Mouse (Mus musculus) hindbrain, embryonic 10.5 days (tissue): Measurements from ENCODE around the gene Ankdd1a. TPM values are rescaled to one million over a fixed set of nuclear protein-coding genes. Genes with fewer than 3 reads are reported as not detected.

Experiments
- DNase-seq: peaks from one replicate; pipeline ENCODE4 v3.0.0-alpha.2; 2017; ENCODE audit warnings: low spot score
- H3K27ac ChIP-seq: fragments of 300-500 bp; sonication (generic); 2 replicates; pipeline ENCODE4 v1.5.1; 2016; ENCODE audit warnings: mild to moderate bottlenecking, moderate library complexity
- H3K27me3 ChIP-seq: fragments of 300-500 bp; sonication (generic); 2 replicates; pipeline ENCODE4 v1.6.1; 2016; ENCODE audit warnings: mild to moderate bottlenecking; ENCODE audit not compliant: poor library complexity, insufficient read depth, severe bottlenecking
- H3K36me3 ChIP-seq: fragments of 300-500 bp; sonication (generic); 2 replicates; pipeline ENCODE4 v1.6.1; 2016; ENCODE audit warnings: mild to moderate bottlenecking, moderate library complexity
- H3K4me1 ChIP-seq: fragments of 300-500 bp; sonication (generic); replicated peaks from 2 replicates; pipeline ENCODE4 v1.6.1; 2016; ENCODE audit warnings: mild to moderate bottlenecking
- H3K4me3 ChIP-seq: fragments of 300-500 bp; sonication (generic); 2 replicates; pipeline ENCODE4 v1.5.1; 2016; ENCODE audit warnings: mild to moderate bottlenecking, moderate library complexity
- H3K9me3 ChIP-seq: fragments of 300-500 bp; sonication (generic); 2 replicates; pipeline ENCODE4 v1.6.1; 2016; ENCODE audit warnings: mild to moderate bottlenecking, moderate library complexity
- WGBS: fragments of 180-500 bp; shearing (Covaris S2); methylation state at CpG from one replicate; pipeline ENCODE4 v1.1.7; 2016; 5-methylcytosine and 5-hydroxymethylcytosine counted together
- polyA plus RNA-seq: library from polyadenylated mRNA; unstranded; fragments of >200 nt; fragmentation: Nextera tagmentation; extraction: Ambion mirVana; gene quantifications from 2 replicates; pipeline ENCODE4 v1.2.1, GENCODE M21; 2016

Ankdd1a gene
- polyA plus RNA-seq, 1 experiment from 2014 or later: not detected

DNA sequence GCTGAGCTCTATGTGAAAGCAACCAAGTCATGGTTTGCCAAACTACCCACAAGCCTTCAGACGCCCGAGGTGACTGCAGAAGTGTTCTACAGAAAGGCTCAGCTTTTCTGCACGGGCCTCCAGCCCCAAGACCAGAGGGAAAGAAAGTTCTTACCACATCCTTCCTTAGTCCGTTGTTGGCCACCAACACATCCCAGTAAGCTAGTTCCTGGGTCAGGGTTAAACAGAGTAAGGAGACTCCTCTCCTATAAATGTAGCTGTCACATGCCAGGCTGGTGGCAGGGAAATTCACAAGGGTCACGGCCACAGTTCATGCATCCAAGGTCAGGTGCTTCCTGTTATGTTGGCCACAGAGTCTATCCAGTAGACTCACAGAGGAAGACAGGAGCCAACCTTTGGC is 32.1 kb upstream of the Ankdd1a start:
- Histone ChIP-seq H3K4me1 (peaks cover 57% of the 10 kb centered on the region), H3K4me3 (no peak overlapping the region), H3K27ac (no peak overlapping the region), H3K27me3 (no peaks in the 10 kb centered on the region), H3K9me3 (no peaks in the 10 kb centered on the region), H3K36me3 (peaks cover 25% of the 10 kb centered on the region)
- no peak for DNase-seq
- 91% methylated on average over 5 of the region's 5 CpGs for WGBS

DNA sequence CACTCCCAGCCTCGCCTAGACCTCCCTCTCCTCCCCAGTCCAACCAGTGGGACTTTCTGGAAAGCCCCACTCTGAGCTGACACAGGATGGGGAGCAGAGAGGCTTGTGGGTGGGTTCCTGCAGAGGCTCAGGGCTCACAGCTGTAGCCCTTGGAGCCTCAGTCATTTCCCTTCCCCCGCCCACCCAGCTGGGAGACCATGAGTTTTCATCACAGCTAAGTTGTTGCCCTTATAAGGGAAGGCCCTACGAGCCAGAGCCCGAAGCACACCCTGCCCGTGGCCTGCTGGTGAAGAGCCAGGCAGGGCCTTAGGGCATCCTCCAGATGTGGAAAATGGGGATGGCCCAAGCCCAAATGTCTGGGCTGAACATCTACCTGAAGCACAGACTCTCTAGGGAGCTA is 31.0 kb upstream of the Ankdd1a start:
- H3K9me3 ChIP-seq: no peaks in the 10 kb centered on the region
- no peaks in the 10 kb centered on the region for H3K27me3 ChIP-seq
- H3K4me1 ChIP-seq: peaks cover 63% of the 10 kb centered on the region
- no peak overlapping the region for H3K4me3 ChIP-seq
- WGBS: 31% methylated on average over 5 of the region's 5 CpGs
- H3K27ac ChIP-seq: peak overlapping the region; percentile 82
- H3K36me3 ChIP-seq: peaks cover 14% of the 10 kb centered on the region
- DNase-seq: peak; percentile 66

DNA sequence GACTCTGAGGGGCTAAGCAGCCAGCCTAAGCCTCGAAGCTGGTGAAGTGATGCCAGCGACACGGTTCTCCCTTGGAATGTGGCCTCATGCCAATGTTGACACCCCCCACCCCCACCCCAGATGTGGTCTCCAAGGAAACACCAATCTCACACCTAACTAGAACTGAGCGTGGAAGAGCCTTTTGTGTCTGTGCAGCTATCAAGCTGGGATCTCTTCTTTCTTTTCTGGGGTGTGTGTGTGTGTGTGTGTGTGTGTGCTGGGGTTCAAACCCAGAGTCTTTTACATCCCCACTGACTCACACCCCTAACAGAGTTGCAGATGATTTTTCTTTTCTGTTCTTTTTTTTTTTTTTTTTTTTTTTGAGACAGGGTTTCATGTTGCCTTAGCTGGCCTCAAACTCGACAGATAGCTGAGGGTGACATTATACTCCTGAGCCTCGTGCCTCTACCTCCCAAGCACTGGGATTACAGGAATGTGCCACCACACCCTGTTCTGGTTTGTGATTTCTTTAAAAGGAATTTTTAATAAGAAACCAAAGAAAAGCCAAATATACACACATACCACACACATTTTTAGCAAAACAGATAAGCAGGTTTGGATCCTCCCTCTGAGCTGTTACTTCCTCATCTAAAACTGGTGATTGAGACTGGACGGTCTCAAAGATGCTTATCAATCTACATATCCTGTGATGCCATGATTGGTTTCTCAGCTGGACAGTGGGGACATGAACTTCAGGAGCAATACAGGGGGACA is 30.3 kb upstream of the Ankdd1a start:
- no peak for DNase-seq

DNA sequence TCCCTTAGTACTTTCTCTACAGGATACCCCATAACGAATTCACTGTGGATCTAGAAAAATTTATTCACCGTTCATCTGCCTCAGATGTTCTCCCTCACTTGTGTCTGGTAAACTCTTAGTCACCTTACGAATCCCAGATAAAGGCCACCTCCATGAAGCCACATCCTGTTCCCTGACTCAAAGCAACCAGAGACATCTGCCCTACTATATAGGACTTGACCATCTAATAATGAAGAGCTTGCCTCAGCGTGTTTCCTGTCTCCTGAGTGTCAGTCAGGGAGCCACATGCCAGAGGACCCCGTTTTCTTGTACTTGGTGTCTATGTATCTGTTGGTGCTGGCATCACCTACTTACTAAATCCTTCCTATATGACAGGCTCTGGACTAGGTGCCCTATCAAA is 29.6 kb upstream of the Ankdd1a start:
- DNase-seq: no peak
- Histone ChIP-seq H3K27ac (no peak overlapping the region), H3K4me3 (no peak overlapping the region), H3K27me3 (no peaks in the 10 kb centered on the region), H3K9me3 (no peaks in the 10 kb centered on the region), H3K4me1 (peaks cover 57% of the 10 kb centered on the region), H3K36me3 (0 out of 2 replicates have a peak, but pooled peaks cover 2% of the 10 kb centered on the region)
- 89% methylated on average over 5 of the region's 5 CpGs for WGBS

More for the DNA sequence above, 30.3 kb upstream of the Ankdd1a start:
- H3K36me3 ChIP-seq: peaks cover 7% of the 10 kb centered on the region; the same call in 1 of the 2 replicates
- no peaks in the 10 kb centered on the region for H3K27me3 ChIP-seq
- H3K4me3 ChIP-seq: no peak overlapping the region
- H3K9me3 ChIP-seq: no peaks in the 10 kb centered on the region
- H3K4me1 ChIP-seq: peaks cover 63% of the 10 kb centered on the region
- peak overlapping the region; percentile 82 for H3K27ac ChIP-seq
- 30% methylated on average over 7 of the region's 7 CpGs for WGBS

DNA sequence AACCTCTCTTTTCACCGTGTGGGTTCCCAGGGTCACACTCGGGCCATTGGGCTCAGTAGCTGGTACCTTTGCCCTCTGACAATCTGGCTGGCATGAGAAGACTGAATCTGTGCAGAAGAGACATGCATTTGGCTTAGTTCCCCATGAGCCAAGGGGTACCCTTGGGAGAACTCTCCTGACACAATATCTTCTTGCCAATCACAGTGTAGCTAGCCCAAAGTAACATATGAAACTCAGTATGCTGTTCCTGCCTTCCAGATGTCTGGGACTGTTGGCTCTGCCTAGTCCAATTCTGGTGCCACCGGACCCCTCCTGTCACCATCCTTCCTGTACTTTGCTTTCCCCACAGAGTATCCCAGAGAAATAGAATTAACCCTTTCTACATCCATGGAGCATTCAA is 29.1 kb upstream of the Ankdd1a start:
- Histone ChIP-seq H3K27ac (no peak overlapping the region), H3K9me3 (no peaks in the 10 kb centered on the region), H3K27me3 (no peaks in the 10 kb centered on the region), H3K36me3 (no peaks in the 10 kb centered on the region), H3K4me3 (no peak overlapping the region), H3K4me1 (peaks cover 52% of the 10 kb centered on the region)
- no peak for DNase-seq
- WGBS: 82% methylated on average over 3 of the region's 3 CpGs

DNA sequence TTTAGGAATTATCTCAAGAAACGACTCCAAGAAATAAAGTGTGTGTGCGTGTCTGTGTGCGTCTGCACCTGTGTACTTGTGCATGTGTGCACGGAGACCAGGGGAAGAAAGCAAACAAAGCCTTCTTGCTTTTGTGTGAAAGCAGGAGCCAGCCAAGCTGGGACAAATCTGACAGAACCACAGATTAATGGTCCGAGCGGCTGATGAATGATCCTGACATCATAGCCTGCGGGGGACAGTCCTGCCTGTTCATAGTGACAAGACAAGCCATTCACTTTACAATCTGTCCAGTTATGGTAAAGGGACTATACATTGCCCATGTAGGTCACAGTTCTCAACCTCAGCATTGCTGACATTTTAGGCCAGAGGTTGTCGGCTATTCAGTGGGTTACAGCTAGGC is 28.3 kb upstream of the Ankdd1a start:
- Histone ChIP-seq H3K9me3 (no peaks in the 10 kb centered on the region), H3K4me3 (no peak overlapping the region), H3K36me3 (no peaks in the 10 kb centered on the region), H3K27me3 (no peaks in the 10 kb centered on the region), H3K4me1 (peaks cover 52% of the 10 kb centered on the region), H3K27ac (peak overlapping the region; percentile 73)
- DNase-seq: peak; percentile 35
- WGBS: 63% methylated on average over 8 of the region's 8 CpGs

DNA sequence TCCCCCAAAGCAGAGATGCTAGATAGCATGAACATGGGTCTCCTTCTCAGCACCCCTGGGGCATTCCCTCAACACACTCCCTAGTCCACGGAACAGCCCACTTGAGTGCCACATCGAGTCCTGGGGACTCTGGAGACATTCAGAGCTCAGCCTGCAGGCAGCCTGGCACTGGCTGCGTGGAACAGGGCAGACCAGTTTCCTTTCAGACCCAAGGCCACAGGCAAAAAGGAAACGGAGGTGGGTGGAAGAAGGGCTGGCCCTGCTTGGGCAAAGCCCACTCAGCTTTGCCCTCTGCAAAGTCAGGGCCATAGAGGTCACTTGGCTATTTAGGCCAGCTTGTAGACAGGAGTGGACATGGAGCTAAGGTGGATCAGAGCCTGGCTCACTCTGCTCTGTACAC is 27.9 kb upstream of the Ankdd1a start:
- Histone ChIP-seq H3K27me3 (no peaks in the 10 kb centered on the region), H3K36me3 (no peaks in the 10 kb centered on the region), H3K9me3 (no peaks in the 10 kb centered on the region), H3K27ac (peak overlapping the region; percentile 73), H3K4me3 (no peak overlapping the region), H3K4me1 (peaks cover 52% of the 10 kb centered on the region)
- 68% methylated on average over 4 of the region's 4 CpGs for WGBS
- DNase-seq: no peak

DNA sequence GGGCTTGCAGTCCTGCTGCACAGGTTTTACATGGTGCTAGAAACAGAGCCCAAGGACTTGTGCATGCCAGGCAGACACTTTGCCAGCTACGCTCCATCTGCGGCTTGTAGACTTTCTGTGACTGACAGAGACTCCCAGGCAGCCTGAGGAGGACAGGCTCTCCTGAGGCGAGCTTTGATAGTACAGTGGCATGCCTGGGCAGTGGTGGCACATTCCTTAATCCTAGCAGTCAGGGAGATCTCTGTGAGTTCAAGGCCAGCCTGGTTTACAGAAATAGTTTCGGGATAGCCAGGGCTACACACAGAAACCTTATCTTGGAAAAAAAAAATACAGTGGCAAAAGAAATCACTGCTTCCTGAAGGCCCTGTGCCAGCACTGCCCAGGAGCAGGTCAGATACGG is 27.1 kb upstream of the Ankdd1a start:
- Histone ChIP-seq H3K36me3 (no peaks in the 10 kb centered on the region), H3K4me3 (no peak overlapping the region), H3K27ac (0 out of 2 replicates have a peak overlapping the region, but pooled peaks have one; percentile 73), H3K27me3 (no peaks in the 10 kb centered on the region), H3K4me1 (peaks cover 52% of the 10 kb centered on the region), H3K9me3 (no peaks in the 10 kb centered on the region)
- DNase-seq: no peak
- WGBS: 85% methylated on average over 5 of the region's 5 CpGs

DNA sequence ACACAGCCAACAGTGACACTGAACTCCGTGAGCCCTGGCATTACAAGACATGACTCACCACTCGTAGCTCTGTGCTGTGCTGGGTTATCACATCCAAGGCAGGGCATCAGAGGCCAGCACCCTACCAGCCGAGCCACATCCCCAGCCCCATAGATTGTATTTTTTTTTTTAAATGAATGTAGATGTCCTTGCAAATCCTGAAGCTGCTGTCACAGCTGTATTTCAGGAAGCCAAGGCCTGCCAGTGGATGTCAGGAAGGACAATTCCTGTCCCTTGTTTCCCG is 26.4 kb upstream of the Ankdd1a start:
- DNase-seq: no peak
- WGBS: 65% methylated on average over 4 of the region's 4 CpGs
- no peak overlapping the region for H3K4me3 ChIP-seq
- peaks cover 54% of the 10 kb centered on the region for H3K4me1 ChIP-seq
- no peaks in the 10 kb centered on the region for H3K27me3 ChIP-seq
- no peaks in the 10 kb centered on the region for H3K9me3 ChIP-seq
- no peak overlapping the region for H3K27ac ChIP-seq
- H3K36me3 ChIP-seq: no peaks in the 10 kb centered on the region

DNA sequence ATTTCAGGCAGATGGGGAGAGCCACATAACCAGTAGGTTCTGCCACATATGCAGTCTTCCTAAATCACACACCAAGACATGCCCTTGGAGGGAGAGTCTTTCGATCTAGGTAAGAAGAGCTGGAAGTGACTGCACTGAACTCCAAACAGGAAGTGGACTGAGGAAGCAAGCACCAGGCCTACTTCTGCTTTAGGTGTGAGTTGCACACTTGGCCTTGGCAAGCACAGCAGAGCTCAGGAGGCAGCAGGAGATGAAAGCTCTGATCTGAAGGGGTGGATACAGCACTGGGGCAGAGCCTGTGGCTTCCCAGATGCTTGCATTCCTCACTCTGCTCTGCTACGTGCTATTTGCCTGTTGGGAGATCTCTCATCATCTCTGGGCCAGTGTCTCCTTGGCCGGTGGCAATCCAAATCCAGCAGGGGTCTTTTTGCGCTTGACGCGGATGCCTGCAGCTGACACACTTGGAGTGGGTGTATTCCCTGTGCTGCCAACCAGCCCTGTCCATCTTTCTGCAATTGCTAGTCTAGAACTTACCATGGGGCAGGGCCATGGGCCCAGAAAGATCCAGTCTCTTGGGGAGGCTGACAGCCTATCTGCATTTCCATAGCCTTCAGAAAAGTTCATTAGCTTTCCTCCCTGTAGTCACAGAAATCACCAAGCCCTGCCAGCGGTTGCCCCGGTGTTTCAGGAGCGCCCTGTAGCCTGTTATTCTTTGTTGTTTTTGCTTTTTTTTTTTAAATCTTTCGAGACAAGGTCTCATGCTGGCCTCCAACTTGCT is 25.8 kb upstream of the Ankdd1a start:
- H3K27ac ChIP-seq: peak overlapping the region; percentile 36
- no peaks in the 10 kb centered on the region for H3K36me3 ChIP-seq
- 75% methylated on average over 10 of the region's 10 CpGs for WGBS
- no peak for DNase-seq
- H3K4me3 ChIP-seq: no peak overlapping the region
- no peaks in the 10 kb centered on the region for H3K9me3 ChIP-seq
- H3K27me3 ChIP-seq: no peaks in the 10 kb centered on the region
- peaks cover 49% of the 10 kb centered on the region for H3K4me1 ChIP-seq

DNA sequence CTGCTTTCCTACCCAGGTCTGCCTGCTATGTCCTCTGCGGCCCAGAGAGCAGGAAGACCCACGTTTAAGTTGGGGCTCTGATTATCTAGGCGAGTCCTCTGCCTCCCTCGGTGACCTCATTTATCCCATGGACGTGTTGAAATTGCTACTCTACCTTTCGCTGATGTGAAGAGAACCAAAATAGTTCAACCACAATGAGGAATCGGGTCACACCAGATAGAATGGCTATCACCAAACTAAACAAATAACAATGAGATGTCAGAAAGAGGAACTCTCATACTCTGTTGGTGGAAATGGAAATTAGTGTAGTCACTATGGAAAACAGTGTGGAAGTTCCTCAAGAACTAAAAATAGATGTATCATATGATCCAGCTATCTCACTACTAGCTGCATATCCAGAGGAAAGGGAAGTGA is 22.1 kb upstream of the Ankdd1a start:
- H3K36me3 ChIP-seq: no peaks in the 10 kb centered on the region
- no peaks in the 10 kb centered on the region for H3K9me3 ChIP-seq
- no peaks in the 10 kb centered on the region for H3K27me3 ChIP-seq
- no peak for DNase-seq
- peaks cover 18% of the 10 kb centered on the region for H3K4me1 ChIP-seq
- H3K4me3 ChIP-seq: no peak overlapping the region
- WGBS: 88% methylated on average over 7 of the region's 7 CpGs
- H3K27ac ChIP-seq: peak overlapping the region; percentile 45; the same call in 1 of the 2 replicates

DNA sequence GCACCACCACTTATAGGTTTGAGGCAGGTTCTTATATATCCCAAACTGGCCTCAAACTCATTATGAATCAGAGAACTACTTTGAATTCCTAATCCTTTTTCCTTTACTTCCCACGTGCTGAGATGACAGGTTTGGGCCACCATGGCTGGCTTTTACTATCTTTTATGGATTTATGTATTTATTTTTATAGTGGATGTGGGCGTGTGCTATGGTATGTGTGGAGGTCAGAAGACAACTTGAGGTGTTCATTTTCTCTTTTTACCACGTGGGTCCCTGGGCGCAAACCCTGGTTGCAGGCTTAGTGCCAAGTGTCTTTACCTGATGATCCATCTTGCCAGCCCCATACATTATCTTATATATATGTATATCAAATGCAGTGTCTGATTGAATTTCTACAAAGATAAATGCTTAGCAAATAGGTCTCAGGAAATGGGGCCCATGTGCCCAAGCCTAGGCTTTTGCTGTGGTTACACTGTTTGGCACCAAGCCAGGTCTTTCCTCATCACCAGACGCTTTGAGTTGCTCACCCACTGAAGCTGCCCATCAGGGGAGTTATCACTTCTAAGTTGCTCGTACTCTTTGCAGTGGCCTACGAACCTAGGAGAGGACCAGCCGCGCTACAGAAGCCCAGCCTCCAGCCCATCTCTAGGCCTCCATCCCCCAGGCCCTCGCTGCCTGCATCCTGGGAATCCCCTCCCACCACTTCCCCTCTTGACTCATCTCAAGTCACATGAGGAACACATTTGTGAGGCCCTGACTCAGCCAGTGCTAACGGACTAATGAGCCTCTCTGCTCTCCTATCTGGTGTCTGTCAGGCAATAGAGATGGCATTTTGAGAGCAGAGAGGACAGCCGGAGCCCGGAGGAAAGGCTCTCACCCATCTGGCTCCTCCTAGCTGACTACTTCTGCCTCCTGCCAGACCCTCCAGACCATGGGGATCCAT is 21.4 kb upstream of the Ankdd1a start:
- DNase-seq: no peak
- Histone ChIP-seq H3K4me3 (no peak overlapping the region), H3K27me3 (no peaks in the 10 kb centered on the region), H3K36me3 (no peaks in the 10 kb centered on the region), H3K27ac (peak overlapping the region; percentile 45; the same call in 1 of the 2 replicates), H3K9me3 (no peaks in the 10 kb centered on the region), H3K4me1 (peaks cover 16% of the 10 kb centered on the region)
- 78% methylated on average over 13 of the region's 13 CpGs for WGBS
